Mouse (Mus musculus) liver, embryonic 15.5 days (tissue): ENCODE measurements around the gene Gm20388. TPM values are rescaled to one million over a fixed set of nuclear protein-coding genes. Genes with fewer than 3 reads are reported as not detected.

Source experiments
- ATAC-seq: fragments of 200-750 bp; cut with Nextera tagmentation; 2 replicates; pipeline ENCODE4 v1.8.0; 2017; ENCODE audit warnings: moderate number of reproducible peaks, mild to moderate bottlenecking, moderate library complexity; ENCODE audit not compliant: insufficient read depth
- H3K27ac ChIP-seq: fragments of 300-500 bp; sonication (generic); replicated peaks from 2 replicates; pipeline ENCODE4 v1.5.1; 2015; ENCODE audit warnings: mild to moderate bottlenecking, inconsistent platforms
- H3K27me3 ChIP-seq: fragments of 300-500 bp; sonication (generic); 2 replicates; pipeline ENCODE4 v1.6.1; 2015; ENCODE audit warnings: mild to moderate bottlenecking, inconsistent platforms
- H3K36me3 ChIP-seq: fragments of 300-500 bp; sonication (generic); replicated peaks from 2 replicates; pipeline ENCODE4 v1.6.1; 2015; ENCODE audit warnings: moderate library complexity, mild to moderate bottlenecking, inconsistent platforms
- H3K4me1 ChIP-seq: fragments of 300-500 bp; sonication (generic); replicated peaks from 2 replicates; pipeline ENCODE4 v1.6.1; 2015; ENCODE audit warnings: inconsistent platforms
- H3K4me2 ChIP-seq: fragments of 300-500 bp; sonication (generic); 2 replicates; pipeline ENCODE4 v1.6.1; 2015; ENCODE audit warnings: moderate library complexity, mild to moderate bottlenecking, inconsistent platforms
- H3K4me3 ChIP-seq: fragments of 300-500 bp; sonication (generic); replicated peaks from 2 replicates; pipeline ENCODE4 v1.5.1; 2015; ENCODE audit warnings: mild to moderate bottlenecking, inconsistent platforms
- H3K9ac ChIP-seq: fragments of 300-500 bp; sonication (generic); 2 replicates; pipeline ENCODE4 v1.6.1; 2015; ENCODE audit warnings: moderate library complexity, mild to moderate bottlenecking, inconsistent platforms
- H3K9me3 ChIP-seq: fragments of 300-500 bp; sonication (generic); replicated peaks from 2 replicates; pipeline ENCODE4 v1.6.1; 2016; ENCODE audit warnings: inconsistent platforms
- WGBS: fragments of 180-500 bp; shearing (Covaris S2); methylation state at CpG from one replicate; pipeline ENCODE4 v1.1.7; 2015; ENCODE audit warnings: mixed read lengths; ENCODE audit not compliant: insufficient replicate concordance; 5-methylcytosine and 5-hydroxymethylcytosine counted together
- polyA plus RNA-seq: library from polyadenylated mRNA; unstranded; fragments of >200 nt; fragmentation: Nextera tagmentation; extraction: Ambion mirVana; gene quantifications from 2 replicates; pipeline ENCODE4 v1.2.1, GENCODE M21; 2015

The Gm20388 gene
- polyA plus RNA-seq, 1 experiment from 2014 or later: not detected

DNA sequence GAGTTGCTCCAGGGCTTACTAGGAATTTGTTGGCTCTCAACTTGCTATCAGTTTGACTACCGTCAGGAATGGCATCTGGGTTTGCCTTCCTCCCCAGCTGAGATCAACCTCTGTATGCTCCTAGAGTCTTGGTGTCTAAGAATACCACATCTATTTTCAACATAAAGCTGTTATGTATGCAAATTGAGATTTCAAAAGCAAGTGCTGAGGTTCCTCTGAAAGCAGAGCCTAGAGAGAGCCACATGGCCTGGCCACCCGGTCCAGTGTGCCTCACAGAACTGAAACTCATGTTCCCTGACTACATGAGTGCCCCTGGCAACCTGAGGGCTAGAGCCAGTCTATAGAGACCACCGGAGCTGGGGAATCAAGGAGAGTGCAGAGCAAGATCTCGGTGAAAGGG, 2694.7 kb downstream of the Gm20388 start:
- no peaks in the 10 kb centered on the region for H3K36me3 ChIP-seq
- no peak overlapping the region for H3K4me3 ChIP-seq
- 62% methylated on average over 4 of the region's 4 CpGs for WGBS
- no peak overlapping the region for H3K4me2 ChIP-seq
- H3K4me1 ChIP-seq: peaks cover 6% of the 10 kb centered on the region
- no peak for ATAC-seq
- H3K27me3 ChIP-seq: no peaks in the 10 kb centered on the region
- no peak overlapping the region for H3K9ac ChIP-seq
- H3K9me3 ChIP-seq: no peaks in the 10 kb centered on the region
- H3K27ac ChIP-seq: no peak overlapping the region

DNA sequence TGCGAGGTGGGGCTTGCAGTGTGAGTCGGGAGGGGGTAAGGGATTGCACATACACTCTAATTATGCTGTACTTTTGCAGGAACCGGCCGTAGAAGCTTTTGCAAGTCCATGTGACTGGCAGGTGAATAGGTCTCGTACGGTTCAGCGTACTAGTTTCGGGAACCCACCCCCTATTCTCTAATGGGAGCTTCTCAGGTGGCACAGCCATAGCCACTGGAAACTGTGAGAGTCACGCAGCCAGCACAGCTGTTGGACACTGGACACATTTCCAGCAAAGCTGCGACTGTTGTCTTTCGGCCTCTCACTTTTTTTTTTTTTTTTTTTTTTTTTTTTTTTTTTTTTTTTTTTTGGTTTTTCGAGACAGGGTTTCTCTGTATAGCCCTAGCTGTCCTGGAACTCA, 2696.2 kb downstream of the Gm20388 start:
- Histone ChIP-seq H3K36me3 (no peaks in the 10 kb centered on the region), H3K27me3 (no peaks in the 10 kb centered on the region), H3K4me2 (no peak overlapping the region), H3K27ac (no peak overlapping the region), H3K4me3 (no peak overlapping the region), H3K9me3 (no peaks in the 10 kb centered on the region), H3K4me1 (peaks cover 17% of the 10 kb centered on the region), H3K9ac (no peak overlapping the region)
- no peak for ATAC-seq
- 74% methylated on average over 11 of the region's 12 CpGs for WGBS

DNA sequence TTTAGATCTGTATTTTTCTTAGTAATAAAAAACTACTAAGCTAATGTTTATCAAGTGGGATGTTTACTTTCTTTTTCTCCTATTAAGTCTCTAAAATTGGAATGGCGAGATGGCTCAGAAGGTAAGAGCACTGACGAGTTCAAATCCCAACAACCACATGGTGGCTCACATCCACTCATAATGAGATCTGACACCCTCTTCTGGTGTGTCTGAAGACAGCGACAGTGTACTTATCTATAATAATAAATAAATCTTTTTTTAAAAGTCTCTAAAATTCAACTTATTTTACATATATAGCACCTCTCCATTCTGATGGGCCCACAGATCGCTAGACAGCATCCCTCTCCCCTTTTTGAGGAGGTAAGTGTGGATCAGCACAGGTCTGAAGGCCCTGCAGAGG, 2699.6 kb downstream of the Gm20388 start:
- Histone ChIP-seq H3K9ac (no peak overlapping the region), H3K4me2 (peak overlapping the region; percentile 96), H3K27ac (no peak overlapping the region), H3K9me3 (no peaks in the 10 kb centered on the region), H3K27me3 (no peaks in the 10 kb centered on the region), H3K4me1 (peaks cover 34% of the 10 kb centered on the region), H3K4me3 (peak overlapping the region; percentile 77), H3K36me3 (peaks cover 4% of the 10 kb centered on the region; the same call in 1 of the 2 replicates)
- no peak for ATAC-seq
- WGBS: 52% methylated on average over 4 of the region's 4 CpGs

DNA sequence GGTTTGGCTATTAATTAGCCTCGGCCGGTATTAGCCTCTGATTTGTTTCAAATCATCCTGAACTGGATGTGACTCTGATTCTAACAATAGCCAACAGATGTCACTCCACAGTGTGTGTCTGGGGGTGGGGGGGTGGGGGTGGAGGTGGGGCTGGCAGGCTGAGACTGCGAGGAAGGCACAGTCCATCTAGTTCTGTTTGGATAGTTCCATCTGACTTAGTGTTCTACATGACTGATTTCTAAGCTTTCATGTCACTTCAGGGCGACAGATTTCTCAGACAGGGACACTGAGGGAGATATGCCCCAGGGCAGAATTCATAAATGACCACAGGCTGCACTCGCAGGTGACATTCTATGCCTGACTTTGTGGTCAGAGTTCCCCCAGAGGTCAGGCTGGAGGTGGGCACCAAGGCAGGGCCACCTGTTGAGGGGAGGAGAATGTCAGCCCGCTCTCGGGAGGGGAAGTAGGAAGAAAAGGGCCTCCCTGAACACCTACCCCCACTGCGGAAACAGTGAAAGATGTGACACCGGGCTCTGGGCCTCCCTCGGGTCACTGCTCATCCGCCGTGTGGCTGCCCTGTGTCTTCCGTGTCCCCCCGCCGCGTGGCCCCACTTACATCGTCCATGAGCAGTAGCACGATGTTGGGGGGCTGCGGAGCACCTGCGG, 2700.1 kb downstream of the Gm20388 start:
- Histone ChIP-seq H3K27ac (peak overlapping the region; percentile 75), H3K9ac (peak overlapping the region; percentile 72)
- peak; percentile 32 for ATAC-seq

DNA sequence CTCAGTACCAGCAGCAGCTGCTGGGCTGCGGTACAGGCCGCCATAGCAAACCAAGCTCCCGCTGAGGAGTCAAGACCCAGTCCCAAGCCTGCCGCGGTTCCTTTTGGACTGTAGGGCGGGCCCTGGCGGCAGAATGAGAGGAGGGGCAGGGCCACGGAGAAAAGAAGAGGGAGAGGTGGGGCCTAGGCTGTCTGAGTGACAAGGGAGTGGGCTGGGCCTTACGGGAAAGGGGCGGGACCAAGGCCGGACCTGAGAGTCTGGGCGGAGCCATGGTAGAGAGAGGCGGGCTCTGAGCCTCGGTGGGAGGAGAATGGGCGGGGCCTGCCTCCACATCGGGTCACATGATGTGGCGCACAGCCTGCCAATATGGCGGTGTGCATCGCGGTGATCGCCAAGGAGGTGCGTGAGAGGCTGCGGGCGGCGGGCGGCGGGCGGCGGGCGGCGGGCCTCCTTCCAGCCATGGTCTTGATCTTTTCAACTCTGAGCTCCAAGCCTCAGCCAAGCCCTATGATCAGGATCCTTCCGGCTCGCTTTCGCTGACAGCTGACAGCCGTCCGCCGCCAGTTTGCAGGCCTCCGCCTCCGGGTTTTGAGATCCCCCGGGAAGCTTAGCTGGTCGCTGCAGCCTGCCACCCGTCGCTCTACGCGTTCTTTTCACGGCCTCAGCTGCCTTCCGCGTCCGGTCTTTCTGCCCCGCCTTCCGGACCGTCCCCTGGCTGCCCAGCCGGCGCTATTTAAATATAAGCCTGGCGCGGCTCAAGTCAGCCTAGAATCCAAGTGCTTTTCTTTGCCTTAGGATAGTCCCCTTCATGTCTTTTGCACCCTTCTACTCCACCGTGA, 2700.9 kb downstream of the Gm20388 start, which contains the start of the genes Galns and Trappc2l:
TSS of gene Galns (minus strand) at position 169 of the 839 bp plus-strand sequence.
TSS of gene Trappc2l (plus strand) at position 346 of the 839 bp plus-strand sequence.
- under 1% methylated on average over 57 of the region's 57 CpGs for WGBS
- Histone ChIP-seq H3K9ac (peak within 1 kb of the TSS; percentile 75), H3K4me1 (peaks cover 34% of the 10 kb centered on the region), H3K9me3 (no peaks in the 10 kb centered on the region), H3K36me3 (peaks cover 4% of the 10 kb centered on the region; the same call in 1 of the 2 replicates), H3K4me2 (peak within 1 kb of the TSS; percentile 96), H3K27ac (peak within 1 kb of the TSS; percentile 75), H3K4me3 (peak within 1 kb of the TSS; percentile 77), H3K27me3 (no peaks in the 10 kb centered on the region)
- ATAC-seq: peak; percentile 94

More for the DNA sequence above, 2700.1 kb downstream of the Gm20388 start:
- Histone ChIP-seq H3K4me2 (peak overlapping the region; percentile 96), H3K36me3 (peaks cover 4% of the 10 kb centered on the region; the same call in 1 of the 2 replicates), H3K4me3 (peak overlapping the region; percentile 77), H3K27me3 (no peaks in the 10 kb centered on the region), H3K4me1 (peaks cover 34% of the 10 kb centered on the region), H3K9me3 (no peaks in the 10 kb centered on the region)
- 4% methylated on average over 20 of the region's 20 CpGs for WGBS

DNA sequence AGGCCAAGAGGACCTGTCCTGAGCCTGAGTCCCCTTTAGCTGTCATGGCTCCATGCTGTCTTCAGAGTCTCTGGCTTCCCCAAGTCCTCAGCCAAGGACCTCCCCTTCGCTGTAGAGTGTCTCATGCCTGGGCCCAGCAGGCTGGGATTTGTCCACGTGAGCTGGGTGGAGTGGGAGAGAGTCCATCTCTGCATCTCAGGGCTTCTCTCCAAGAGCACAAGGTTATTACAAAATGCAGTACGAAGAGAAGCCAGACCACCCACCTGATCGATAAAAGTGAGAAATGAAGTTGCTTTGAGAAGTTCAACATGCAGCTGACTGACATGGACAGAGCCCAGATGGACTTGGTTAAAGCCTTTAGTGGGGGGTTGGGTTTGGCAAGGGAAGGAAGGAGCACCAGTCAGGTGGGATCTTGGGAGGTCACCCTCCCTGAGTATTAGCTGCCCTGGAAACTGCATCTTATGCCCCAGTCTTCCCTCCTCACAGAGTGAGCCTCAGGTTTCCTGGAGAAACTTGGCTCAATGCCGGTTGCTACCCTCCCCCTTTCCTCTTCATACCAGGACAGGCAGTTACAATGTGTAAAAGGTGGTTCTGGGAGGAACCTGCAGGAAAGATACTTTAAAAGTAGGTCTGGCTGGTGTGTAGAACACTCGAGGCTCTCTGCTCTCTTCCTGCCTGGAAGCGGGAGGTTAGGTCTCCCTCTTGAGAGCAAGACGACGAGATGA, 2705.7 kb downstream of the Gm20388 start:
- H3K4me1 ChIP-seq: peaks cover 44% of the 10 kb centered on the region
- no peak overlapping the region for H3K27ac ChIP-seq
- H3K4me3 ChIP-seq: no peak overlapping the region
- no peak for ATAC-seq
- WGBS: 66% methylated on average over 9 of the region's 9 CpGs
- H3K27me3 ChIP-seq: 0 out of 2 replicates have a peak, but pooled peaks cover 2% of the 10 kb centered on the region
- H3K9me3 ChIP-seq: no peaks in the 10 kb centered on the region
- H3K4me2 ChIP-seq: no peak overlapping the region
- H3K36me3 ChIP-seq: peaks cover 4% of the 10 kb centered on the region; the same call in 1 of the 2 replicates
- no peak overlapping the region for H3K9ac ChIP-seq

DNA sequence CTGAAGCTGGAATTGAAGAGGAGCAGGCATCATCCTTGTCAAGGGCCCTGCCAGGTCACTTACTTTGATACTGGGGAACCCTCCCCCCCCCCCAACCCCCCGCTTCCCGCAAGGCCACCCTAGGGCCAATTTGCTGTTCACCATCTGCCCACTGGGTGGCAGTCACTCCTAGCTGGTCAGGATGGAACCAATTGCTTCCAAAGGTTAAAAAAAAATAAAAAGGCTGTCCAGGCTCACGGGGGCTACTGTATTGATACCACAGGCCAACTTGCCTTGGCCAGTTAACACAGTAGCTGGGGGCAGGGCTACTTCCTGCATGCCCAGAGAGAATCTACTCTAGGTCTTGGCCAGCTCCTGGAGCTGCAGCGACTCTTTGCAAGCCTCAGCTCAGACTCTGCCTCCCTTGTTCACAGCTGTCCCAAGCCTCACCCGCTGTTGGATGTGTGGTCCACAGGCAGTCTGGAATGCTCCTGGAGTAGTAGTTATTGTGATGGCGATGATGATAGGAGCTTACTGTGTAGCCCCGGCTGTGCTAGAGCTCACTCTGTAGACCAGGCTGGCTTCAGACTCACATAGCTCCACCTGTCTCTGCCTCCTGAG, 2707.4 kb downstream of the Gm20388 start:
- Histone ChIP-seq H3K27ac (peak overlapping the region; percentile 85), H3K4me2 (peak overlapping the region; percentile 48)

DNA sequence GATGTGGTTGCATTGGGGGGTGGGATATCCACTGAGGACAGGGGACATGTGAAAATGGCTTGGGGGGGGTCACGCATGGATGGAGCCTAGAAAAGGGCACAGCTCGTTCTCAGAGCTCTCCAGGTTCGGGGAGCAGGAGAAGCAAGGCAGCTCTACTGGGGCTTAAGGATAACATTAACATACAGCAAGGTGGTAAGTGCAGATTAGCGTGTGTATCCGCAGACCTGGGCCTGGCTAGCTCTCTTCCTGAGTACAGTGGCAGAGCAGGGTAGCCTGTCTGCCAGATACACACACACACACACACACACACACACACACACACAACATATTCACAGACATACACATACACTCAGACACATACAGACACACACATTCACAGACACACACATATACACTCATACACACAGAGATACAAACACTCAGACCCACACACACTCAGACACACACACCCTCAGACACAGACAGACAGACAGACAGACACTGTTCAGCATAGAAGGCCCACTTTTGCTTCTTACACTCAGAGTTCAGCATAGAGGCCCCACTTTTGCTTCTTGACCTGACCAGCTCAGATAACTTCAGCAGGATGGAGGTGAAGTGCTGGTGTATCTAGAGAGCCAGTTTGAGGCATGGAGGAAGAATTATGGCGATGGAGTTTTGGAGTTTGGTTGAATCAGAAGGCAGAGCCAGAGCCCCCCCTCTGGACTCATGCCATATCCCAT, 2708.2 kb downstream of the Gm20388 start:
- ATAC-seq: peak; percentile 95

More for the DNA sequence above, 2707.4 kb downstream of the Gm20388 start:
- ATAC-seq: peak; percentile 10; the same call in 1 of the 2 replicates
- peak overlapping the region; percentile 30; the same call in 1 of the 2 replicates for H3K9ac ChIP-seq
- H3K4me1 ChIP-seq: peaks cover 30% of the 10 kb centered on the region
- peaks cover 4% of the 10 kb centered on the region; the same call in 1 of the 2 replicates for H3K36me3 ChIP-seq
- no peak overlapping the region for H3K4me3 ChIP-seq
- no peaks in the 10 kb centered on the region for H3K9me3 ChIP-seq
- H3K27me3 ChIP-seq: peaks cover 11% of the 10 kb centered on the region
- 34% methylated on average over 5 of the region's 7 CpGs for WGBS

DNA sequence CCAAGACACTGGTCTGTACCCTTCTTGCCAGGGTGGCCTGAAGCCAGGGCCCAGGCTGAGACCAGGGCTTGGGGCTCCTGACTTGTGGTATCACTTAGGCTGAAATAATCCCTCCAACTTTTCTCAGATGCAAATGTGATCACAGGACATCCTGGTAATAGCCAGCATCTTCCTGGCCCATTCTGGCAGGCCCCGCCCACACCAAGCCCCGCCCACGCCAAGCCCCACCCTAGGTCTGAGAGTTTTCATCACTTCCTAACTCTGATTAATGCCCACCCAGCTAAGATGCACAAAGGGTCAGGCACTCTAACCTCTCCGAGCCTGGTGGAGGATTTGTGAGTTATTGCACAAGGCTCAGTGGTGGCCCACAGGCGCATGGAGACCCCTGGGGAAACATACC, 2709.8 kb downstream of the Gm20388 start:
- Histone ChIP-seq H3K4me3 (no peak overlapping the region), H3K36me3 (no peaks in the 10 kb centered on the region), H3K4me1 (peaks cover 25% of the 10 kb centered on the region), H3K27me3 (peaks cover 19% of the 10 kb centered on the region), H3K4me2 (no peak overlapping the region), H3K9me3 (no peaks in the 10 kb centered on the region), H3K9ac (no peak overlapping the region), H3K27ac (no peak overlapping the region)
- no peak for ATAC-seq
- 33% methylated on average over 5 of the region's 5 CpGs for WGBS

More for the DNA sequence above, 2708.2 kb downstream of the Gm20388 start:
- H3K27me3 ChIP-seq: peaks cover 13% of the 10 kb centered on the region
- WGBS: 30% methylated on average over 6 of the region's 6 CpGs
- no peaks in the 10 kb centered on the region for H3K9me3 ChIP-seq
- no peak overlapping the region for H3K4me3 ChIP-seq
- H3K27ac ChIP-seq: peak overlapping the region; percentile 85
- peak overlapping the region; percentile 30; the same call in 1 of the 2 replicates for H3K9ac ChIP-seq
- peaks cover 25% of the 10 kb centered on the region for H3K4me1 ChIP-seq
- H3K36me3 ChIP-seq: peaks cover 4% of the 10 kb centered on the region; the same call in 1 of the 2 replicates
- H3K4me2 ChIP-seq: peak overlapping the region; percentile 48

DNA sequence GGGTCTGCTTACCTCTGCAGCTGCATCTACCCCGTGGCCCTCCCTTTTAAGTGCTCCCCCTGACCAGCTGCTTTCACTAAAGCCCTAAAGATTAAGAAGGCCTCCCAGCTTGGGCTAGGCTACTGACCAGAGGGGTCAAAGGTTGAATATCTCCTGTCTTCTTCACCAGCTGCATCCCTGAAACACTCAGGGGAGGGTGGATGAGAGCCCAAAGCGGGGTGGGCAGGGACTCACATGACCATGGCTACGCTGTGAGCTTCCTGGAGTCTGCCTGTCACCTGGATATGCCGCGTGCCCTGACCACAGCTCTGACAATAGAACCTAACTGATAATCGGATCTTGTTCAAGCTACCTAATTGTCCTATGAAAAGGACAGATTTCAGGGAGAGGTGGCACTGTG, 2712.1 kb downstream of the Gm20388 start, which contains the start of gene Pabpn1l:
TSS of gene Pabpn1l (minus strand) at position 13 of the 400 bp plus-strand sequence.
- Histone ChIP-seq H3K27ac (no peak within 1 kb of the TSS), H3K4me3 (no peak within 1 kb of the TSS), H3K9ac (no peak within 1 kb of the TSS), H3K4me2 (no peak within 1 kb of the TSS), H3K9me3 (no peaks in the 10 kb centered on the region), H3K4me1 (peaks cover 28% of the 10 kb centered on the region), H3K27me3 (peaks cover 20% of the 10 kb centered on the region), H3K36me3 (no peaks in the 10 kb centered on the region)
- 59% methylated on average over 6 of the region's 6 CpGs for WGBS
- no peak for ATAC-seq
